In the genomic region with DNA sequence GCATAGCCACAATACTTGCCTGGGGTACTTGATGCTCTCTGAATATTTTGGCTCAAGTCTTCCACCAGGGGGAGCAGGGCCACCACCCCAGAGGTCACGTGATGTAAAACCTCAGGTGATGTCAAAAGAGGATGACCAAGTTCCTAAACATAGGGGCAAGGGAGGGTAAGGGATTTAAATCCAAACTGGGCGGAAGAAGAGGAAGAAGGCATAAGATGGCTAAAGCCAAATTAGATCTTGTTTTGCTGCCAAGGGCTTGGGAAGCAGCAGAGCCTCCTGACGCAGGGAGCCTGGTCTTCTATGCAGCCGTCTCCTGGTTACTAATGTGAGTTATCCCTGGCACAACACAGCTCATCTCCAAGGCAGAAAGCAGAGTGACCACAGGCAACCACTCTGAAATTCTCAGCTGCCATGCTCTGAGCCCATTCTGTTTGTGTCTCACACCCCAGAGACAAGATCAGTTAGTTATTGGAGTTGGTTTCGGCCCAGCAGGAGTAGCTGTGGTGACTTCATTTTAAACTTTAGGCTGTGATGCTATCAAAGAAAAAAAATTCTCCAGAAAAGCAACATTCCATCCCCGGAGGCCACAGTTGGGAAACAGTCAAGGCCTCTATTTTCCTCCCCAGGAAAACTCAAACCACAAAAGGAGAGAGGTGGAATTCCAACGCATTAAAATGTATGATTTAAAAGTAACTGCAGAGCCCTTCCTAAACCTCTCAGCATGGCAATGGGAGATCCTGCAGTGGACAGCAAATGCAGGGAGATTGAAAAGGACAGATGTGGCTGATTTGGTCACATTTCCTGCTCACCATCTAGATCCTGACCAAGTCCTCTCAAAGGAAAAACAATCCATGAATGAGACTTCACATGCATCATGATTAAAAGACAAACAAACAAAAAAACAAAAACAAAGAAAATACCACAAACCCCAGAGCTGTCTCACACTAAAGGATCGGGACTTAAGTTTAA, we compare ENCODE assay signal across 8 mouse cellular contexts.
DNase-seq lines count a peak whose midpoint lies in the region; ATAC-seq and TF ChIP-seq lines count a peak whose summit lies in the region.

No protein-coding gene starts in this region.

- no peaks in the 10 kb centered on the region for H3K9me3 ChIP-seq in kidney, embryonic 14.5 days (ENCODE audit: control insufficient read depth, low read length)
- no peaks in the 10 kb centered on the region for H3K9me3 ChIP-seq in ES-E14 (ENCODE audit: control insufficient read depth, insufficient read depth, low read depth, low read length)
- no peaks in the 10 kb centered on the region for H3K9me3 ChIP-seq in forebrain, embryonic 13.5 days (replicated peaks)

- H3K27me3 ChIP-seq in kidney, embryonic 14.5 days (ENCODE audit: control insufficient read depth, insufficient read depth, low read length), result no peaks in the 10 kb centered on the region
- H3K27me3 ChIP-seq in forebrain, embryonic 13.5 days, result no peaks in the 10 kb centered on the region

- WGBS in kidney, embryonic 14.5 days, result 78% methylated on average over 8 of the region's 8 CpGs
- WGBS in forebrain, embryonic 13.5 days, result 80% methylated on average over 8 of the region's 8 CpGs

- H3K4me2 ChIP-seq in kidney, embryonic 14.5 days (replicated peaks; ENCODE audit: low read depth, low read length), result no peak overlapping the region
- no peak overlapping the region for H3K4me2 ChIP-seq in forebrain, embryonic 13.5 days

- H3K4me1 ChIP-seq in kidney, embryonic 14.5 days (ENCODE audit: control insufficient read depth, insufficient read depth, low read length), result peaks cover 5% of the 10 kb centered on the region; the same call in 1 of the 2 replicates
- H3K4me1 ChIP-seq in ES-E14 (ENCODE audit: control insufficient read depth in 2 of 2, insufficient read depth in 2 of 2, low read length in 2 of 2, poor library complexity in 1 of 2), result no peaks in the 10 kb centered on the region
- H3K4me1 ChIP-seq in forebrain, embryonic 13.5 days, result peaks cover 11% of the 10 kb centered on the region

- peak; percentile 36 for DNase-seq in kidney, adult 9 months
- peak; percentile 42 for DNase-seq in ES-E14 (ENCODE audit: low read depth, low spot score)
- DNase-seq in c-Kit-positive CD71-negative TER-119-negative erythroid progenitor cells, embryonic 14.5 days (ENCODE audit: low read depth), result peak; percentile 3
- peak; percentile 33 to 58 for DNase-seq in kidney, postnatal 36 days
- DNase-seq in spleen, adult 12 weeks (ENCODE audit: low spot score), result no peak

- no peak overlapping the region for H3K27ac ChIP-seq in kidney, embryonic 14.5 days (ENCODE audit: low read depth, low read length)
- H3K27ac ChIP-seq in ES-E14 (ENCODE audit: insufficient read depth, low read depth, low read length, poor library complexity, severe bottlenecking), result no peak overlapping the region
- H3K27ac ChIP-seq in forebrain, embryonic 13.5 days, result no peak overlapping the region

- no peak for ATAC-seq in kidney, embryonic 14.5 days (ENCODE audit: low FRiP score, low TSS enrichment)
- ATAC-seq in megakaryocyte-erythroid progenitor cell, adult 5-6 weeks (replicated peaks; ENCODE audit: low FRiP score, low TSS enrichment, poor library complexity, severe bottlenecking), result no peak
- ATAC-seq in forebrain, embryonic 13.5 days, result no peak

- in situ Hi-C loops in ES-E14 (cut with MboI; ENCODE audit: low sequenced_read_pairs in 2 of 2, unreplicated experiment in 2 of 2), result no loop called here

- H3K36me3 ChIP-seq in kidney, embryonic 14.5 days (ENCODE audit: control insufficient read depth, insufficient read depth, low read length), result no peaks in the 10 kb centered on the region
- H3K36me3 ChIP-seq in ES-E14 (ENCODE audit: control insufficient read depth, insufficient read depth, low read length, poor library complexity, severe bottlenecking), result no peaks in the 10 kb centered on the region
- H3K36me3 ChIP-seq in forebrain, embryonic 13.5 days (ENCODE audit: poor library complexity, severe bottlenecking), result no peaks in the 10 kb centered on the region; the same call in 1 of the 2 replicates

- no peak overlapping the region for H3K9ac ChIP-seq in kidney, embryonic 14.5 days (ENCODE audit: low read depth, low read length)
- no peak overlapping the region for H3K9ac ChIP-seq in ES-E14 (ENCODE audit: insufficient read depth, low read depth, low read length, poor library complexity, severe bottlenecking)
- no peak overlapping the region for H3K9ac ChIP-seq in forebrain, embryonic 13.5 days

- no peak overlapping the region for H3K4me3 ChIP-seq in kidney, embryonic 14.5 days (ENCODE audit: low read length)
- no peak overlapping the region for H3K4me3 ChIP-seq in ES-E14 (ENCODE audit: insufficient read depth in 1 of 2, low read depth in 1 of 2, low read length in 2 of 2, poor library complexity in 1 of 2, severe bottlenecking in 1 of 2)
- no peak overlapping the region for H3K4me3 ChIP-seq in forebrain, embryonic 13.5 days

TF ChIP-seq in ES-E14, 5 proteins besides CTCF, POLR2A, EP300 and RAD21:
- TF ChIP-seq ZC3H11A (IDR thresholded peaks at IDR 0.05; ENCODE audit: borderline replicate concordance, low read depth, low read length) (no peak), MAFK (IDR thresholded peaks at IDR 0.05; ENCODE audit: insufficient read depth, low read depth, low read length) (no peak), CHD2 (IDR thresholded peaks at IDR 0.05; ENCODE audit: low read depth, low read length) (no peak), ZNF384 (IDR thresholded peaks at IDR 0.05; ENCODE audit: low read depth, low read length) (no peak), HCFC1 (IDR thresholded peaks at IDR 0.05; ENCODE audit: borderline replicate concordance, insufficient read depth, low read length) (no peak)
TF ChIP-seq in ES-E14: peak in this region for 0.
